Mouse (Mus musculus): ENCODE data around the gene Trim56. TPM values are rescaled to one million over a fixed set of nuclear protein-coding genes. Genes with fewer than 3 reads are reported as not detected.
"Not testable (repeated sequence)": the region's sequence is repeated elsewhere in the genome, so short reads cannot be mapped to it uniquely, and the experiment has no call there.

The Trim56 gene
- 5.6 and 7.0 TPM in 2 replicates for polyA plus RNA-seq (2016; fragmentation: Nextera tagmentation; extraction: Ambion mirVana)

- H3K27me3 ChIP-seq (ENCODE audit: low read depth, poor library complexity, severe bottlenecking) = no peaks in the 10 kb centered on the region
- 10% methylated on average over 29 of the region's 29 CpGs for WGBS
- peak within 1 kb of the TSS; percentile 92 for H3K27ac ChIP-seq
- DNase-seq (ENCODE audit: low spot score) = peak; percentile 74
- peak within 1 kb of the TSS; percentile 64 for H3K4me3 ChIP-seq
- no peaks in the 10 kb centered on the region; the same call in 1 of the 2 replicates for H3K9me3 ChIP-seq (replicated peaks)
- H3K36me3 ChIP-seq = peaks cover 38% of the 10 kb centered on the region
- peaks cover 18% of the 10 kb centered on the region for H3K4me1 ChIP-seq
These were observed at the start of gene Trim56 for GRCm38 (mm10) chr5:137115866-137116847. TSS of gene Trim56 (minus strand) at chr5:137116209.

- H3K36me3 ChIP-seq = no peaks in the 10 kb centered on the region
- no peak overlapping the region for H3K4me3 ChIP-seq
- no peak for DNase-seq (ENCODE audit: low spot score)
- H3K4me1 ChIP-seq = no peaks in the 10 kb centered on the region
- no peaks in the 10 kb centered on the region for H3K27me3 ChIP-seq (ENCODE audit: low read depth, poor library complexity, severe bottlenecking)
- no peak overlapping the region for H3K27ac ChIP-seq
- no peaks in the 10 kb centered on the region for H3K9me3 ChIP-seq (replicated peaks)
- 81% methylated on average over 4 of the region's 4 CpGs for WGBS
These were observed 45.8 kb upstream of the Trim56 start for GRCm38 (mm10) chr5:137161853-137162252.

- H3K4me1 ChIP-seq = no peaks in the 10 kb centered on the region
- H3K27me3 ChIP-seq (ENCODE audit: low read depth, poor library complexity, severe bottlenecking) = no peaks in the 10 kb centered on the region
- no peak overlapping the region for H3K4me3 ChIP-seq
- H3K9me3 ChIP-seq (replicated peaks) = no peaks in the 10 kb centered on the region
- H3K27ac ChIP-seq = no peak overlapping the region
- no peaks in the 10 kb centered on the region for H3K36me3 ChIP-seq
- no peak for DNase-seq (ENCODE audit: low spot score)
- WGBS = 36% methylated on average over 11 of the region's 11 CpGs
These were observed 43.5 kb upstream of the Trim56 start for GRCm38 (mm10) chr5:137159461-137159860.

GRCm38 (mm10) chr5:137153289-137153688 is 37.3 kb upstream of the Trim56 start:
- Histone ChIP-seq H3K4me1 (no peaks in the 10 kb centered on the region), H3K36me3 (no peaks in the 10 kb centered on the region), H3K9me3 (replicated peaks) (peaks cover 21% of the 10 kb centered on the region), H3K4me3 (no peak overlapping the region), H3K27me3 (ENCODE audit: low read depth, poor library complexity, severe bottlenecking) (no peaks in the 10 kb centered on the region), H3K27ac (no peak overlapping the region)
- DNase-seq (ENCODE audit: low spot score) = no peak
- 92% methylated on average over 5 of the region's 5 CpGs for WGBS

- H3K36me3 ChIP-seq = no peaks in the 10 kb centered on the region
- no peak overlapping the region for H3K4me3 ChIP-seq
- no peaks in the 10 kb centered on the region for H3K27me3 ChIP-seq (ENCODE audit: low read depth, poor library complexity, severe bottlenecking)
- H3K4me1 ChIP-seq = no peaks in the 10 kb centered on the region
- 64% methylated on average over 2 of the region's 2 CpGs for WGBS
- H3K9me3 ChIP-seq (replicated peaks) = peaks cover 21% of the 10 kb centered on the region
- DNase-seq (ENCODE audit: low spot score) = peak; percentile 39
- H3K27ac ChIP-seq = no peak overlapping the region
These were observed 36.6 kb upstream of the Trim56 start for GRCm38 (mm10) chr5:137152623-137153022.

GRCm38 (mm10) chr5:137149272-137149882 is 33.4 kb upstream of the Trim56 start, which contains the start of gene Muc3:
TSS of gene Muc3 (minus strand) at chr5:137149322.
- not testable (repeated sequence) for H3K36me3 ChIP-seq; DNase-seq (ENCODE audit: low spot score); H3K4me1 ChIP-seq; H3K4me3 ChIP-seq; H3K27ac ChIP-seq; H3K27me3 ChIP-seq (ENCODE audit: low read depth, poor library complexity, severe bottlenecking)
- peaks cover 21% of the 10 kb centered on the region for H3K9me3 ChIP-seq (replicated peaks)

- Histone ChIP-seq H3K4me1 (0 out of 2 replicates have a peak, but pooled peaks cover 2% of the 10 kb centered on the region), H3K9me3 (replicated peaks) (no peaks in the 10 kb centered on the region), H3K27ac (no peak overlapping the region), H3K36me3 (no peaks in the 10 kb centered on the region), H3K27me3 (ENCODE audit: low read depth, poor library complexity, severe bottlenecking) (no peaks in the 10 kb centered on the region), H3K4me3 (no peak overlapping the region)
- WGBS = 23% methylated on average over 3 of the region's 3 CpGs
- DNase-seq (ENCODE audit: low spot score) = no peak
These were observed 24.8 kb upstream of the Trim56 start for GRCm38 (mm10) chr5:137140836-137141235.

GRCm38 (mm10) chr5:137138977-137139376 is 23.0 kb upstream of the Trim56 start:
- Histone ChIP-seq H3K9me3 (replicated peaks) (no peaks in the 10 kb centered on the region), H3K36me3 (no peaks in the 10 kb centered on the region), H3K4me3 (no peak overlapping the region), H3K27ac (no peak overlapping the region), H3K4me1 (0 out of 2 replicates have a peak, but pooled peaks cover 2% of the 10 kb centered on the region), H3K27me3 (ENCODE audit: low read depth, poor library complexity, severe bottlenecking) (no peaks in the 10 kb centered on the region)
- 86% methylated on average over 10 of the region's 10 CpGs for WGBS
- no peak for DNase-seq (ENCODE audit: low spot score)

GRCm38 (mm10) chr5:137134959-137135358 is 18.9 kb upstream of the Trim56 start:
- Histone ChIP-seq H3K36me3 (no peaks in the 10 kb centered on the region), H3K27me3 (ENCODE audit: low read depth, poor library complexity, severe bottlenecking) (no peaks in the 10 kb centered on the region), H3K9me3 (replicated peaks) (no peaks in the 10 kb centered on the region), H3K4me1 (no peaks in the 10 kb centered on the region), H3K4me3 (no peak overlapping the region), H3K27ac (no peak overlapping the region)
- DNase-seq (ENCODE audit: low spot score) = peak; percentile 64
- 31% methylated on average over 11 of the region's 11 CpGs for WGBS

- H3K4me3 ChIP-seq = no peak overlapping the region
- H3K4me1 ChIP-seq = peaks cover 13% of the 10 kb centered on the region
- no peaks in the 10 kb centered on the region for H3K9me3 ChIP-seq (replicated peaks)
- WGBS = 2% methylated on average over 3 of the region's 3 CpGs
- no peak overlapping the region for H3K27ac ChIP-seq
- H3K36me3 ChIP-seq = no peaks in the 10 kb centered on the region
- H3K27me3 ChIP-seq (ENCODE audit: low read depth, poor library complexity, severe bottlenecking) = no peaks in the 10 kb centered on the region
- peak; percentile 69 for DNase-seq (ENCODE audit: low spot score)
These were observed 15.5 kb upstream of the Trim56 start for GRCm38 (mm10) chr5:137131490-137131889.

GRCm38 (mm10) chr5:137129281-137129680 is 13.3 kb upstream of the Trim56 start:
- DNase-seq (ENCODE audit: low spot score) = no peak
- 15% methylated on average over 5 of the region's 5 CpGs for WGBS
- peaks cover 13% of the 10 kb centered on the region for H3K4me1 ChIP-seq
- no peaks in the 10 kb centered on the region for H3K36me3 ChIP-seq
- H3K9me3 ChIP-seq (replicated peaks) = no peaks in the 10 kb centered on the region
- no peak overlapping the region for H3K27ac ChIP-seq
- H3K4me3 ChIP-seq = no peak overlapping the region
- no peaks in the 10 kb centered on the region for H3K27me3 ChIP-seq (ENCODE audit: low read depth, poor library complexity, severe bottlenecking)

GRCm38 (mm10) chr5:137123516-137123915 is 7.5 kb upstream of the Trim56 start:
- Histone ChIP-seq H3K36me3 (no peaks in the 10 kb centered on the region), H3K4me3 (no peak overlapping the region), H3K27ac (no peak overlapping the region), H3K4me1 (peaks cover 9% of the 10 kb centered on the region), H3K27me3 (ENCODE audit: low read depth, poor library complexity, severe bottlenecking) (no peaks in the 10 kb centered on the region), H3K9me3 (replicated peaks) (no peaks in the 10 kb centered on the region)
- 83% methylated on average over 4 of the region's 4 CpGs for WGBS
- DNase-seq (ENCODE audit: low spot score) = no peak

- H3K9me3 ChIP-seq (replicated peaks) = no peaks in the 10 kb centered on the region
- no peaks in the 10 kb centered on the region for H3K27me3 ChIP-seq (ENCODE audit: low read depth, poor library complexity, severe bottlenecking)
- 15% methylated on average over 14 of the region's 14 CpGs for WGBS
- H3K36me3 ChIP-seq = no peaks in the 10 kb centered on the region
- no peak overlapping the region for H3K27ac ChIP-seq
- H3K4me1 ChIP-seq = peaks cover 7% of the 10 kb centered on the region; the same call in 1 of the 2 replicates
- DNase-seq (ENCODE audit: low spot score) = peak; percentile 81
- H3K4me3 ChIP-seq = no peak overlapping the region
These were observed 6.7 kb upstream of the Trim56 start for GRCm38 (mm10) chr5:137122686-137123193.

All from limb, embryonic 10.5 days (tissue).